ENCODE assay signal across 9 mouse cellular contexts in the genomic region with DNA sequence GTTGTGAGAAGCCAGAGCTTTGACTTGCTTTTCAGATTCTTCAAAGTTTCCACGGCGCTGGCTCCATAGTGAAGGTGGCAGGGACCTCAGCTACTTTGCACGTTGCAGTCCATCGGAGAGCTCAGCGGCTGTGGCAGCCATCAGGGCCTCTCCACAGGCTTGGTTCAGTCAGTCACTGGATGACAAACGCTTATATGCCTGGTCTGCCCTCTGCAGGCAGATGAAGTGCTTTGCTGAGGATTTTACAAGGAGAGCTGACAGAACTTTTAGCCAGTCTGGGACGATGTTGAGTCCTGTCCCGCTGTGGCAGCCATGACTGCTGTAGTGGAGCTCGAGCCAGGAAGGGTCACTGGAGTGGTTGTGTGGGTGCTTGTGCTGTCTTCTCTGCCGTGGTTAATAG.
DNase-seq lines count a peak whose midpoint lies in the region; ATAC-seq and TF ChIP-seq lines count a peak whose summit lies in the region.
"Had no signal": no experiment of that assay in that cellular context is flagged by ENCODE, and none has a peak within 500 bp of the region (broad histone marks: within the 10 kb centered on the region; RNA-seq: fewer than 3 reads in every experiment).

No protein-coding gene starts in this region.

- H3K4me2 ChIP-seq in limb, embryonic 14.5 days (replicated peaks; ENCODE audit: low read depth, low read length, severe bottlenecking) = no peak overlapping the region
- H3K4me2 ChIP-seq: midbrain, embryonic 12.5 days had no signal

- no peaks in the 10 kb centered on the region for H3K27me3 ChIP-seq in limb, embryonic 14.5 days (ENCODE audit: control insufficient read depth, insufficient read depth, low read length)
- H3K27me3 ChIP-seq in thymus, adult 2 months (ENCODE audit: control insufficient read depth, insufficient read depth, low read length) = no peaks in the 10 kb centered on the region
- H3K27me3 ChIP-seq: midbrain, embryonic 12.5 days had no signal

- H3K27ac ChIP-seq in cortical plate, adult 2 months (ENCODE audit: insufficient read depth, low read length) = no peak overlapping the region
- no peak overlapping the region for H3K27ac ChIP-seq in limb, embryonic 14.5 days (replicated peaks; ENCODE audit: low read depth, low read length)
- H3K27ac ChIP-seq in thymus, adult 2 months (ENCODE audit: control insufficient read depth, insufficient read depth, low read length) = no peak overlapping the region
- H3K27ac ChIP-seq: midbrain, embryonic 12.5 days had no signal

- no peak for TF ChIP-seq POLR2A in cortical plate, adult 2 months (IDR thresholded peaks at IDR 0.05; ENCODE audit: extremely low read depth, insufficient read depth, low read length)
- TF ChIP-seq POLR2A in limb, embryonic 14.5 days (IDR thresholded peaks at IDR 0.05; ENCODE audit: borderline replicate concordance, extremely low read depth, insufficient read depth, insufficient read length) = no peak
- TF ChIP-seq POLR2A in thymus, adult 2 months (IDR thresholded peaks at IDR 0.05; ENCODE audit: control insufficient read depth, extremely low read depth, insufficient read depth, low read length, poor library complexity) = no peak

- no peaks in the 10 kb centered on the region; the same call in none of the 2 replicates for H3K4me1 ChIP-seq in cortical plate, adult 2 months (ENCODE audit: control insufficient read depth, insufficient read depth, low read length)
- H3K4me1 ChIP-seq in limb, embryonic 14.5 days (ENCODE audit: control insufficient read depth, insufficient read depth, low read length) = no peaks in the 10 kb centered on the region
- no peaks in the 10 kb centered on the region for H3K4me1 ChIP-seq in thymus, adult 2 months (replicated peaks; ENCODE audit: control insufficient read depth, insufficient read depth, low read length)

- intact Hi-C loops in left cerebral cortex, postnatal 14 days (cut with DNase I) = no loop called here
- intact Hi-C loops in left cerebral cortex, postnatal 10 days (cut with DNase I) = no loop called here

- DNase-seq in left cerebral cortex, postnatal 14 days (ENCODE audit: low spot score in 2 of 2) = peak; percentile 34 to 35
- no peak for DNase-seq in left cerebral cortex, postnatal 10 days (ENCODE audit: extremely low spot score in 1 of 2, low spot score in 2 of 2)
- peak; percentile 31 for DNase-seq in WW6 (ENCODE audit: low read depth, low spot score)
- peak; percentile 25 for DNase-seq in limb, embryonic 14.5 days (ENCODE audit: low spot score)
- DNase-seq in thymus, adult 2 months = no peak
- DNase-seq in heart, adult 11 months = no peak
- no peak for DNase-seq in thymus, adult 18-20 months

- WGBS in limb, embryonic 14.5 days = 69% methylated on average over 10 of the region's 10 CpGs
- 93% methylated on average over 10 of the region's 10 CpGs for WGBS in thymus, adult 2 months

- H3K4me3 ChIP-seq in cortical plate, adult 2 months (ENCODE audit: insufficient read depth, low read length) = no peak overlapping the region
- H3K4me3 ChIP-seq in limb, embryonic 14.5 days (replicated peaks; ENCODE audit: low read length) = no peak overlapping the region
- no peak overlapping the region for H3K4me3 ChIP-seq in thymus, adult 2 months (ENCODE audit: control insufficient read depth, insufficient read depth, low read length)
- H3K4me3 ChIP-seq: midbrain, embryonic 12.5 days had no signal

- no peak overlapping the region for H3K9ac ChIP-seq in limb, embryonic 14.5 days (ENCODE audit: low read depth, low read length, severe bottlenecking)
- H3K9ac ChIP-seq: midbrain, embryonic 12.5 days had no signal

- TF ChIP-seq CTCF in cortical plate, adult 2 months (IDR thresholded peaks at IDR 0.05; ENCODE audit: extremely low read depth, insufficient read depth, low read length) = peak; percentile 55
- no peak for TF ChIP-seq CTCF in thymus, adult 2 months (IDR thresholded peaks at IDR 0.05; ENCODE audit: borderline replicate concordance, control insufficient read depth, extremely low read depth, insufficient read depth, low read length, poor library complexity)

- no peaks in the 10 kb centered on the region for H3K9me3 ChIP-seq in limb, embryonic 14.5 days (ENCODE audit: control insufficient read depth, low read length)
- H3K9me3 ChIP-seq: midbrain, embryonic 12.5 days had no signal

- peaks cover 59% of the 10 kb centered on the region for H3K36me3 ChIP-seq in limb, embryonic 14.5 days (ENCODE audit: control insufficient read depth, insufficient read depth, low read length)
- H3K36me3 ChIP-seq in thymus, adult 2 months (ENCODE audit: control insufficient read depth, insufficient read depth, low read length) = peaks cover 8% of the 10 kb centered on the region; the same call in 1 of the 2 replicates

- no peak for ATAC-seq in limb, embryonic 14.5 days (ENCODE audit: low FRiP score, low read depth)

Comparison
In these comparisons a context has a peak if more than half of its experiments do, and no peak if none do; other contexts are left out.
1. DNase-seq: peak in left cerebral cortex, postnatal 14 days (2 of 2), WW6 (single experiment) and limb, embryonic 14.5 days (single experiment); none in left cerebral cortex, postnatal 10 days (0 of 2), thymus, adult 2 months (single experiment), heart, adult 11 months (single experiment) and thymus, adult 18-20 months (0 of 2).